Mouse (Mus musculus) cortical plate, adult 2 months (tissue): Measurements from ENCODE around the gene Amt. TPM values are rescaled to one million over a fixed set of nuclear protein-coding genes. Genes with fewer than 3 reads are reported as not detected.

Experiments used
- H3K27ac ChIP-seq: fragments of 200-500 bp; 2 replicates; pipeline ENCODE4 v1.5.1; 2012; ENCODE audit warnings: low read length, control low read depth, inconsistent platforms; ENCODE audit not compliant: insufficient read depth
- H3K4me1 ChIP-seq: fragments of 200-500 bp; 2 replicates; pipeline ENCODE4 v1.6.1; 2011; ENCODE audit warnings: low read length; ENCODE audit not compliant: control insufficient read depth, insufficient read depth
- H3K4me3 ChIP-seq: fragments of 200-500 bp; 2 replicates; pipeline ENCODE4 v1.5.1; 2011; ENCODE audit warnings: mild to moderate bottlenecking, low read length, control low read depth; ENCODE audit not compliant: insufficient read depth
- CTCF ChIP-seq: fragments of 200-500 bp; IDR thresholded peaks from 2 replicates; pipeline ENCODE4 v1.5.1; 2011; ENCODE audit warnings: mild to moderate bottlenecking, control low read depth, low read length; ENCODE audit not compliant: insufficient read depth; ENCODE audit errors: extremely low read depth
- POLR2A ChIP-seq: fragments of 200-500 bp; IDR thresholded peaks from 2 replicates; pipeline ENCODE4 v1.6.1; 2011; ENCODE audit warnings: mild to moderate bottlenecking, low read length, control low read depth; ENCODE audit not compliant: insufficient read depth; ENCODE audit errors: extremely low read depth
- polyA plus RNA-seq: library from polyadenylated mRNA; depleted of rRNA; stranded (reverse); fragments of >200 nt; gene quantifications from 2 replicates; pipeline ENCODE4 v1.2.3, GENCODE M21; 2012; rRNA removed

The Amt gene
- polyA plus RNA-seq: 54.1 and 55.0 TPM in 2 replicates

- peak; percentile 34; the same call in 1 of the 2 replicates for TF ChIP-seq POLR2A
- TF ChIP-seq CTCF: no peak
- Histone ChIP-seq H3K27ac (0 out of 2 replicates have a peak within 1 kb of the TSS, but pooled peaks have one; percentile 8), H3K4me3 (peak within 1 kb of the TSS; percentile 38), H3K4me1 (no peaks in the 10 kb centered on the region)
These were observed at the start of gene Amt for GRCm38 (mm10) chr9:108296453-108297355. TSS of gene Amt (plus strand) at chr9:108296853.

GRCm38 (mm10) chr9:108248957-108249356, 47.7 kb upstream of the Amt start:
- no peak for TF ChIP-seq CTCF
- TF ChIP-seq POLR2A: no peak
- H3K4me3 ChIP-seq: no peak overlapping the region
- H3K27ac ChIP-seq: no peak overlapping the region
- no peaks in the 10 kb centered on the region; the same call in 1 of the 2 replicates for H3K4me1 ChIP-seq

GRCm38 (mm10) chr9:108251877-108252276, 44.8 kb upstream of the Amt start:
- Histone ChIP-seq H3K27ac (no peak overlapping the region), H3K4me3 (no peak overlapping the region), H3K4me1 (no peaks in the 10 kb centered on the region)
- TF ChIP-seq POLR2A (no peak), CTCF (no peak)

- H3K4me1 ChIP-seq: no peaks in the 10 kb centered on the region
These were observed 43.9 kb upstream of the Amt start for GRCm38 (mm10) chr9:108252766-108253165.

GRCm38 (mm10) chr9:108260526-108260925, 36.1 kb upstream of the Amt start:
- no peak for TF ChIP-seq CTCF
- no peak for TF ChIP-seq POLR2A
- Histone ChIP-seq H3K4me1 (peaks cover 9% of the 10 kb centered on the region; the same call in 1 of the 2 replicates), H3K27ac (no peak overlapping the region), H3K4me3 (no peak overlapping the region)

More at GRCm38 (mm10) chr9:108252766-108253165, 43.9 kb upstream of the Amt start:
- H3K27ac ChIP-seq: no peak overlapping the region
- H3K4me3 ChIP-seq: no peak overlapping the region
- no peak for TF ChIP-seq POLR2A
- no peak for TF ChIP-seq CTCF

GRCm38 (mm10) chr9:108261865-108262264, 34.8 kb upstream of the Amt start:
- Histone ChIP-seq H3K27ac (no peak overlapping the region), H3K4me1 (peaks cover 9% of the 10 kb centered on the region; the same call in 1 of the 2 replicates), H3K4me3 (peak overlapping the region; percentile 93; the same call in 1 of the 2 replicates)
- TF ChIP-seq CTCF: no peak
- TF ChIP-seq POLR2A: no peak

- H3K4me3 ChIP-seq: peak overlapping the region; percentile 93
- no peak for TF ChIP-seq CTCF
- TF ChIP-seq POLR2A: no peak
- H3K27ac ChIP-seq: no peak overlapping the region
- H3K4me1 ChIP-seq: peaks cover 9% of the 10 kb centered on the region; the same call in 1 of the 2 replicates
These were observed 34.1 kb upstream of the Amt start for GRCm38 (mm10) chr9:108262494-108263049.

- TF ChIP-seq POLR2A (no peak), CTCF (no peak)
- H3K27ac ChIP-seq: peak overlapping the region; percentile 95
These were observed 33.4 kb upstream of the Amt start for GRCm38 (mm10) chr9:108263131-108263681.

GRCm38 (mm10) chr9:108263690-108264190, 32.9 kb upstream of the Amt start, which contains the start of gene Dag1:
TSS of gene Dag1 (minus strand) at chr9:108263958.
- TF ChIP-seq POLR2A: peak; percentile 55; the same call in 1 of the 2 replicates
- no peak for TF ChIP-seq CTCF
- H3K4me1 ChIP-seq: peaks cover 9% of the 10 kb centered on the region; the same call in 1 of the 2 replicates
- H3K4me3 ChIP-seq: peak within 1 kb of the TSS; percentile 93
- peak within 1 kb of the TSS; percentile 95 for H3K27ac ChIP-seq

More at GRCm38 (mm10) chr9:108263131-108263681, 33.4 kb upstream of the Amt start:
- H3K4me3 ChIP-seq: peak overlapping the region; percentile 93
- H3K4me1 ChIP-seq: peaks cover 9% of the 10 kb centered on the region; the same call in 1 of the 2 replicates
